Mouse (Mus musculus) thymus, postnatal 36 days (tissue): ENCODE results near the gene Tmem41b.
"Not testable (repeated sequence)": the region's sequence is repeated elsewhere in the genome, so short reads cannot be mapped to it uniquely, and the experiment has no call there.

Experiments used
- DNase-seq, 2 experiments: peaks; one replicate each; pipeline ENCODE4 v3.0.0; 2022; ENCODE audit warnings: mixed read lengths in 2 of 2

Tmem41b gene

GRCm38 (mm10) chr7:109986775-109987174, at the start of gene Tmem41b:
Gene Tmem41b (minus strand): TSS chr7:109986929.
- peak in 1 of 2 experiments; percentile 9 for DNase-seq

- DNase-seq: no peak
Observed at GRCm38 (mm10) chr7:110030342-110030741, 43.6 kb upstream of the Tmem41b start.

- no peak for DNase-seq
Observed at GRCm38 (mm10) chr7:110028826-110029225, 42.1 kb upstream of the Tmem41b start.

- DNase-seq: no peak
Observed at GRCm38 (mm10) chr7:110026594-110026993, 39.9 kb upstream of the Tmem41b start.

GRCm38 (mm10) chr7:110023553-110023952, 36.8 kb upstream of the Tmem41b start:
- DNase-seq: no peak

GRCm38 (mm10) chr7:110018631-110019482, 32.1 kb upstream of the Tmem41b start:
- DNase-seq: peak; percentile 49 to 55

- DNase-seq: peak; percentile 88 to 91
Observed at GRCm38 (mm10) chr7:110018117-110018630, 31.4 kb upstream of the Tmem41b start, which contains the start of gene Ipo7. Gene Ipo7 (plus strand): TSS chr7:110018274.

GRCm38 (mm10) chr7:110014272-110014671, 27.5 kb upstream of the Tmem41b start:
- no peak for DNase-seq

GRCm38 (mm10) chr7:110011417-110011816, 24.7 kb upstream of the Tmem41b start:
- DNase-seq: no peak

- no peak for DNase-seq
Observed at GRCm38 (mm10) chr7:110009084-110009483, 22.4 kb upstream of the Tmem41b start.

GRCm38 (mm10) chr7:110008513-110008912, 21.8 kb upstream of the Tmem41b start:
- no peak for DNase-seq

GRCm38 (mm10) chr7:110006471-110007195, 19.9 kb upstream of the Tmem41b start:
- no peak for DNase-seq

GRCm38 (mm10) chr7:110005976-110006375, 19.2 kb upstream of the Tmem41b start:
- no peak for DNase-seq

GRCm38 (mm10) chr7:110002968-110003367, 16.2 kb upstream of the Tmem41b start:
- no peak for DNase-seq

- DNase-seq: no peak
Observed at GRCm38 (mm10) chr7:110002092-110002491, 15.4 kb upstream of the Tmem41b start.

- no peak for DNase-seq
Observed at GRCm38 (mm10) chr7:109998388-109998787, 11.7 kb upstream of the Tmem41b start.

- no peak for DNase-seq
Observed at GRCm38 (mm10) chr7:109993157-109993959, 6.6 kb upstream of the Tmem41b start.

- no peak for DNase-seq
Observed at GRCm38 (mm10) chr7:109991286-109991685, 4.6 kb upstream of the Tmem41b start.

GRCm38 (mm10) chr7:109986133-109986669, 528 bp downstream of the Tmem41b start:
- DNase-seq: peak; percentile 99

GRCm38 (mm10) chr7:109985661-109986132, 1.0 kb downstream of the Tmem41b start:
- no peak for DNase-seq

- not testable (repeated sequence) for DNase-seq
Observed at GRCm38 (mm10) chr7:109984608-109985007, 2.1 kb downstream of the Tmem41b start.

- peak; percentile 15 to 23 for DNase-seq
Observed at GRCm38 (mm10) chr7:109977131-109977530, 9.6 kb downstream of the Tmem41b start.
